Mouse (Mus musculus) retina, postnatal 1 day (tissue): Measurements from ENCODE around the gene Olfr1392.
"Not testable (repeated sequence)": the region's sequence is repeated elsewhere in the genome, so short reads cannot be mapped to it uniquely, and the experiment has no call there.

ENCODE experiments used
- DNase-seq: peaks from one replicate; pipeline ENCODE4 v3.0.0-alpha.2; 2012

Gene Olfr1392

GRCm38 (mm10) chr11:49252048-49252447, 33.0 kb upstream of the Olfr1392 start:
- DNase-seq: no peak

- DNase-seq: no peak
Observed at GRCm38 (mm10) chr11:49253035-49253434, 32.0 kb upstream of the Olfr1392 start.

GRCm38 (mm10) chr11:49259296-49259695, 25.8 kb upstream of the Olfr1392 start:
- DNase-seq: no peak

- DNase-seq: no peak
Observed at GRCm38 (mm10) chr11:49259829-49260228, 25.3 kb upstream of the Olfr1392 start.

GRCm38 (mm10) chr11:49260598-49261312, 24.3 kb upstream of the Olfr1392 start:
- DNase-seq: no peak

- no peak for DNase-seq
Observed at GRCm38 (mm10) chr11:49261313-49261855, 23.7 kb upstream of the Olfr1392 start.

GRCm38 (mm10) chr11:49262286-49262685, 22.8 kb upstream of the Olfr1392 start:
- DNase-seq: no peak

GRCm38 (mm10) chr11:49263149-49263548, 21.9 kb upstream of the Olfr1392 start:
- no peak for DNase-seq

- no peak for DNase-seq
Observed at GRCm38 (mm10) chr11:49264081-49264480, 21.0 kb upstream of the Olfr1392 start.

GRCm38 (mm10) chr11:49264622-49265021, 20.5 kb upstream of the Olfr1392 start:
- no peak for DNase-seq

- DNase-seq: no peak
Observed at GRCm38 (mm10) chr11:49265101-49265500, 20.0 kb upstream of the Olfr1392 start.

- no peak for DNase-seq
Observed at GRCm38 (mm10) chr11:49266671-49267070, 18.4 kb upstream of the Olfr1392 start.

GRCm38 (mm10) chr11:49267316-49267715, 17.8 kb upstream of the Olfr1392 start:
- DNase-seq: no peak

- DNase-seq: peak; percentile 39
Observed at GRCm38 (mm10) chr11:49267970-49268579, 17.0 kb upstream of the Olfr1392 start.

- DNase-seq: no peak
Observed at GRCm38 (mm10) chr11:49269761-49270160, 15.3 kb upstream of the Olfr1392 start.

- no peak for DNase-seq
Observed at GRCm38 (mm10) chr11:49270368-49270767, 14.7 kb upstream of the Olfr1392 start.

- peak; percentile 78 for DNase-seq
Observed at GRCm38 (mm10) chr11:49271334-49271733, 13.7 kb upstream of the Olfr1392 start.

- no peak for DNase-seq
Observed at GRCm38 (mm10) chr11:49273834-49274519, 11.1 kb upstream of the Olfr1392 start.

GRCm38 (mm10) chr11:49278222-49278621, 6.9 kb upstream of the Olfr1392 start, which contains the start of gene Olfr1393:
Olfr1393 (plus strand) TSS chr11:49278304.
- no peak for DNase-seq

GRCm38 (mm10) chr11:49287251-49287650, 2.2 kb downstream of the Olfr1392 start:
- DNase-seq: no peak

- peak; percentile 35 for DNase-seq
Observed at GRCm38 (mm10) chr11:49292777-49293176, 7.7 kb downstream of the Olfr1392 start.

GRCm38 (mm10) chr11:49304441-49304840, 19.4 kb downstream of the Olfr1392 start, which contains the start of gene Olfr10:
Olfr10 (plus strand) TSS chr11:49304741.
- no peak for DNase-seq

- not testable (repeated sequence) for DNase-seq
Observed at GRCm38 (mm10) chr11:49308547-49308946, 23.5 kb downstream of the Olfr1392 start.
